In genomic region chr6:23837631-23838030, GRCm38 (mm10) we compare ENCODE assay signal across 14 mouse cellular contexts. TPM values are rescaled to one million over a fixed set of nuclear protein-coding genes. Genes with fewer than 3 reads are reported as not detected.
DNase-seq lines count a peak whose midpoint lies in the region; ATAC-seq and TF ChIP-seq lines count a peak whose summit lies in the region.
"Had no signal": no experiment of that assay in that cellular context is flagged by ENCODE, and none has a peak within 500 bp of the region (broad histone marks: within the 10 kb centered on the region; RNA-seq: fewer than 3 reads in every experiment).

No protein-coding gene starts in this region.

- H3K9me3 ChIP-seq in forebrain, embryonic 14.5 days (replicated peaks; ENCODE audit: control insufficient read depth, low read length), result no peaks in the 10 kb centered on the region
- H3K9me3 ChIP-seq in forebrain, embryonic 15.5 days, result no peaks in the 10 kb centered on the region
- H3K9me3 ChIP-seq in neural tube, embryonic 13.5 days, result no peaks in the 10 kb centered on the region
- H3K9me3 ChIP-seq: forebrain, embryonic 12.5 days; liver, embryonic 13.5 days had no signal

- H3K27me3 ChIP-seq in forebrain, embryonic 14.5 days (replicated peaks; ENCODE audit: control insufficient read depth, insufficient read depth, low read length), result peaks cover 3% of the 10 kb centered on the region
- 0 out of 2 replicates have a peak, but pooled peaks cover 3% of the 10 kb centered on the region for H3K27me3 ChIP-seq in forebrain, embryonic 15.5 days
- peaks cover 47% of the 10 kb centered on the region for H3K27me3 ChIP-seq in neural tube, embryonic 13.5 days

- no peak for DNase-seq in forebrain, embryonic 14.5 days (ENCODE audit: low spot score)
- no peak for DNase-seq in layer of hippocampus, adult 2 months (ENCODE audit: low spot score in 2 of 2)
- DNase-seq in layer of hippocampus, postnatal 36 days, result no peak
- no peak for DNase-seq in neural tube, embryonic 10.5 days (ENCODE audit: extremely low spot score, low spot score)
- DNase-seq in adrenal gland, postnatal 36 days, result no peak
- DNase-seq: adrenal gland, postnatal 25 days; gastrocnemius, adult 2 months; heart, postnatal 10 days; liver, embryonic 13.5 days; right cerebral cortex, postnatal 25 days had no signal

- ATAC-seq in forebrain, embryonic 14.5 days, result no peak
- no peak for ATAC-seq in forebrain, embryonic 15.5 days (replicated peaks)
- no peak for ATAC-seq in neural tube, embryonic 13.5 days (ENCODE audit: low read depth)

- H3K36me3 ChIP-seq in forebrain, embryonic 14.5 days (ENCODE audit: control insufficient read depth, insufficient read depth, low read length), result no peaks in the 10 kb centered on the region
- H3K36me3 ChIP-seq in forebrain, embryonic 15.5 days, result no peaks in the 10 kb centered on the region
- no peaks in the 10 kb centered on the region for H3K36me3 ChIP-seq in neural tube, embryonic 13.5 days
- H3K36me3 ChIP-seq: forebrain, embryonic 12.5 days; liver, embryonic 13.5 days had no signal

- no peak overlapping the region for H3K4me3 ChIP-seq in forebrain, embryonic 14.5 days (ENCODE audit: low read depth, low read length)
- H3K4me3 ChIP-seq in forebrain, embryonic 15.5 days, result no peak overlapping the region
- H3K4me3 ChIP-seq in layer of hippocampus, adult 2 months, result peak overlapping the region; percentile 87
- H3K4me3 ChIP-seq in neural tube, embryonic 13.5 days, result peak overlapping the region; percentile 62; the same call in 1 of the 2 replicates

- H3K9ac ChIP-seq in forebrain, embryonic 14.5 days (ENCODE audit: low read length), result no peak overlapping the region
- H3K9ac ChIP-seq in forebrain, embryonic 15.5 days (replicated peaks), result no peak overlapping the region
- H3K9ac ChIP-seq in neural tube, embryonic 13.5 days, result no peak overlapping the region
- H3K9ac ChIP-seq: liver, embryonic 13.5 days had no signal

- H3K27ac ChIP-seq in forebrain, embryonic 14.5 days (ENCODE audit: low read depth, low read length), result no peak overlapping the region
- H3K27ac ChIP-seq in forebrain, embryonic 15.5 days (replicated peaks), result no peak overlapping the region
- no peak overlapping the region for H3K27ac ChIP-seq in layer of hippocampus, adult 2 months
- no peak overlapping the region for H3K27ac ChIP-seq in neural tube, embryonic 13.5 days (replicated peaks)
- H3K27ac ChIP-seq: forebrain, embryonic 12.5 days; gastrocnemius, adult 2 months; liver, embryonic 13.5 days had no signal

- no peak for TF ChIP-seq CTCF in layer of hippocampus, adult 2 months (conservative IDR thresholded peaks at IDR 0.05)

- 93% methylated on average over 7 of the region's 7 CpGs for WGBS in forebrain, embryonic 14.5 days
- WGBS in forebrain, embryonic 15.5 days, result 94% methylated on average over 7 of the region's 7 CpGs
- WGBS in neural tube, embryonic 13.5 days, result 98% methylated on average over 7 of the region's 7 CpGs

- H3K4me1 ChIP-seq in forebrain, embryonic 14.5 days (ENCODE audit: control insufficient read depth, insufficient read depth, low read length), result no peaks in the 10 kb centered on the region
- H3K4me1 ChIP-seq in forebrain, embryonic 15.5 days, result peaks cover 11% of the 10 kb centered on the region
- H3K4me1 ChIP-seq in neural tube, embryonic 13.5 days (replicated peaks), result peaks cover 20% of the 10 kb centered on the region
- H3K4me1 ChIP-seq: liver, embryonic 13.5 days had no signal

- peak overlapping the region; percentile 98; the same call in 1 of the 2 replicates for H3K4me2 ChIP-seq in forebrain, embryonic 14.5 days (ENCODE audit: low read length)
- no peak overlapping the region; the same call in 1 of the 2 replicates for H3K4me2 ChIP-seq in forebrain, embryonic 15.5 days (replicated peaks)
- peak overlapping the region; percentile 94 for H3K4me2 ChIP-seq in neural tube, embryonic 13.5 days

RNA-seq across cellular contexts. Expression of gene Cadps2, which starts 1.6 kb away (rescaled TPM):
- 4.3 and 5.1 TPM in 2 replicates for polyA plus RNA-seq in forebrain, embryonic 14.5 days (2014; fragmentation: Nextera tagmentation; extraction: Ambion mirVana)
- 4.9 and 6.1 TPM in 2 replicates for polyA plus RNA-seq in forebrain, embryonic 15.5 days (2015; fragmentation: Nextera tagmentation; extraction: Ambion mirVana)
- total RNA-seq in layer of hippocampus, adult 2 months (2021), result 10 to 100 TPM; 81.1 to 81.7 TPM
- total RNA-seq in layer of hippocampus, postnatal 36 days (2021), result 10 to 100 TPM; 76.9 to 79.9 TPM
- 4.2 and 5.4 TPM in 2 replicates for polyA plus RNA-seq in neural tube, embryonic 13.5 days (2015; fragmentation: Nextera tagmentation; extraction: Ambion mirVana)
- 1 to 10 TPM; 1.8 to 9.1 TPM for total RNA-seq in adrenal gland, postnatal 36 days (2021)
- total RNA-seq: MEL had no signal

Comparison
In these comparisons a context has a peak if more than half of its experiments do, and no peak if none do; other contexts are left out.
1. H3K4me3 ChIP-seq: peak in layer of hippocampus, adult 2 months (single experiment) and neural tube, embryonic 13.5 days (single experiment); none in forebrain, embryonic 14.5 days (single experiment) and forebrain, embryonic 15.5 days (single experiment).
2. RNA of gene Cadps2, which starts 1.6 kb away (total RNA-seq): 81.1 to 81.7 TPM in layer of hippocampus, adult 2 months and 76.9 to 79.9 TPM in layer of hippocampus, postnatal 36 days; 1.8 to 9.1 TPM in adrenal gland, postnatal 36 days; every median in the first group is over 4 times any median in the second.